Mouse (Mus musculus): Measurements from ENCODE around the gene Mfsd10. TPM values are rescaled to one million over a fixed set of nuclear protein-coding genes. Genes with fewer than 3 reads are reported as not detected.

The Mfsd10 gene
- 86.1 and 104 TPM in 2 replicates for polyA plus RNA-seq (2012; rRNA removed)

GRCm38 (mm10) chr5:34636481-34637287 is at the start of gene Mfsd10:
Gene Mfsd10 (minus strand): TSS chr5:34637212.
- peak; percentile 59 for DNase-seq (ENCODE audit: low read depth, low spot score)

GRCm38 (mm10) chr5:34670280-34670679 is 33.3 kb upstream of the Mfsd10 start:
- 91% methylated on average over 4 of the region's 4 CpGs for WGBS
- no peak for DNase-seq (ENCODE audit: low read depth, low spot score)

More at GRCm38 (mm10) chr5:34636481-34637287, at the start of gene Mfsd10:
- under 1% methylated on average over 48 of the region's 48 CpGs for WGBS

GRCm38 (mm10) chr5:34669493-34669892 is 32.5 kb upstream of the Mfsd10 start:
- 87% methylated on average over 2 of the region's 2 CpGs for WGBS
- no peak for DNase-seq (ENCODE audit: low read depth, low spot score)

GRCm38 (mm10) chr5:34663231-34663630 is 26.2 kb upstream of the Mfsd10 start:
- 86% methylated on average over 2 of the region's 2 CpGs for WGBS
- DNase-seq (ENCODE audit: low read depth, low spot score), result no peak

GRCm38 (mm10) chr5:34661909-34662308 is 24.9 kb upstream of the Mfsd10 start:
- DNase-seq (ENCODE audit: low read depth, low spot score), result no peak
- WGBS, result 77% methylated on average over 4 of the region's 4 CpGs

- under 1% methylated on average over 57 of the region's 57 CpGs for WGBS
- DNase-seq (ENCODE audit: low read depth, low spot score), result no peak
Observed at GRCm38 (mm10) chr5:34660591-34661130, 23.6 kb upstream of the Mfsd10 start.

GRCm38 (mm10) chr5:34659686-34660590 is 22.9 kb upstream of the Mfsd10 start, which contains the start of the genes Nop14 and Grk4:
Gene Nop14 (minus strand): TSS chr5:34660148.
Gene Grk4 (plus strand): TSS chr5:34660379.
- peak; percentile 100 for DNase-seq (ENCODE audit: low read depth, low spot score)
- under 1% methylated on average over 60 of the region's 60 CpGs for WGBS

GRCm38 (mm10) chr5:34657556-34657955 is 20.5 kb upstream of the Mfsd10 start:
- 76% methylated on average over 8 of the region's 8 CpGs for WGBS
- no peak for DNase-seq (ENCODE audit: low read depth, low spot score)

- no peak for DNase-seq (ENCODE audit: low read depth, low spot score)
- 77% methylated on average over 9 of the region's 9 CpGs for WGBS
Observed at GRCm38 (mm10) chr5:34654881-34655280, 17.9 kb upstream of the Mfsd10 start.

GRCm38 (mm10) chr5:34652961-34653360 is 15.9 kb upstream of the Mfsd10 start:
- no peak for DNase-seq (ENCODE audit: low read depth, low spot score)
- 70% methylated on average over 5 of the region's 5 CpGs for WGBS

GRCm38 (mm10) chr5:34647581-34647980 is 10.6 kb upstream of the Mfsd10 start:
- 47% methylated on average over 4 of the region's 4 CpGs for WGBS
- no peak for DNase-seq (ENCODE audit: low read depth, low spot score)

- WGBS, result 52% methylated on average over 5 of the region's 5 CpGs
- DNase-seq (ENCODE audit: low read depth, low spot score), result no peak
Observed at GRCm38 (mm10) chr5:34642932-34643331, 5.9 kb upstream of the Mfsd10 start.

GRCm38 (mm10) chr5:34641991-34642390 is 5.0 kb upstream of the Mfsd10 start:
- 89% methylated on average over 3 of the region's 3 CpGs for WGBS
- DNase-seq (ENCODE audit: low read depth, low spot score), result no peak

- 55% methylated on average over 7 of the region's 7 CpGs for WGBS
- DNase-seq (ENCODE audit: low read depth, low spot score), result no peak
Observed at GRCm38 (mm10) chr5:34637591-34638156, 662 bp upstream of the Mfsd10 start.

- WGBS, result 50% methylated on average over 10 of the region's 10 CpGs
- no peak for DNase-seq (ENCODE audit: low read depth, low spot score)
Observed at GRCm38 (mm10) chr5:34635665-34636192, 1.3 kb downstream of the Mfsd10 start.

- 85% methylated on average over 13 of the region's 13 CpGs for WGBS
- DNase-seq (ENCODE audit: low read depth, low spot score), result no peak
Observed at GRCm38 (mm10) chr5:34634746-34635400, 2.1 kb downstream of the Mfsd10 start.

- no peak for DNase-seq (ENCODE audit: low read depth, low spot score)
- 42% methylated on average over 4 of the region's 4 CpGs for WGBS
Observed at GRCm38 (mm10) chr5:34633641-34634040, 3.4 kb downstream of the Mfsd10 start.

GRCm38 (mm10) chr5:34632996-34633395 is 4.0 kb downstream of the Mfsd10 start:
- DNase-seq (ENCODE audit: low read depth, low spot score), result no peak
- WGBS, result 94% methylated on average over 2 of the region's 2 CpGs

GRCm38 (mm10) chr5:34609966-34610365 is 27.0 kb downstream of the Mfsd10 start:
- no peak for DNase-seq (ENCODE audit: low read depth, low spot score)
- WGBS, result 70% methylated on average over 4 of the region's 4 CpGs
